Mouse (Mus musculus) kidney, embryonic 16.5 days (tissue): ENCODE results near the gene Gm45234. TPM values are rescaled to one million over a fixed set of nuclear protein-coding genes. Genes with fewer than 3 reads are reported as not detected.

Source experiments
- ATAC-seq: fragments of 200-750 bp; cut with Nextera tagmentation; 2 replicates; pipeline ENCODE4 v1.8.0; 2017; ENCODE audit warnings: moderate TSS enrichment; ENCODE audit not compliant: low FRiP score, low TSS enrichment
- H3K27ac ChIP-seq: fragments of 300-500 bp; sonication (generic); 2 replicates; pipeline ENCODE4 v1.5.1; 2014; ENCODE audit warnings: low read length
- H3K27me3 ChIP-seq: fragments of 300-500 bp; sonication (generic); 2 replicates; pipeline ENCODE4 v1.6.1; 2014; ENCODE audit warnings: low read length, control low read depth, mixed read lengths; ENCODE audit not compliant: insufficient read depth
- H3K36me3 ChIP-seq: fragments of 300-500 bp; sonication (generic); 2 replicates; pipeline ENCODE4 v1.6.1; 2014; ENCODE audit warnings: low read length, control low read depth, mixed read lengths; ENCODE audit not compliant: insufficient read depth
- H3K4me1 ChIP-seq: fragments of 300-500 bp; sonication (generic); 2 replicates; pipeline ENCODE4 v1.6.1; 2014; ENCODE audit warnings: low read length, control low read depth, mixed read lengths; ENCODE audit not compliant: insufficient read depth
- H3K4me2 ChIP-seq: fragments of 300-500 bp; sonication (generic); replicated peaks from 2 replicates; pipeline ENCODE4 v1.6.1; 2014; ENCODE audit warnings: low read depth, low read length
- H3K4me3 ChIP-seq: fragments of 300-500 bp; sonication (generic); 2 replicates; pipeline ENCODE4 v1.5.1; 2014; ENCODE audit warnings: mild to moderate bottlenecking, low read length
- H3K9ac ChIP-seq: fragments of 300-500 bp; sonication (generic); replicated peaks from 2 replicates; pipeline ENCODE4 v1.6.1; 2014; ENCODE audit warnings: low read length
- H3K9me3 ChIP-seq: fragments of 300-500 bp; sonication (generic); 2 replicates; pipeline ENCODE4 v1.6.1; 2016; ENCODE audit warnings: low read length, control low read depth
- WGBS: fragments of 180-500 bp; shearing (Covaris S2); extraction: QIAGEN DNeasy Blood & Tissue Kit; methylation state at CpG from one replicate; pipeline ENCODE4 v1.1.7; 2014; 5-methylcytosine and 5-hydroxymethylcytosine counted together
- polyA plus RNA-seq: library from polyadenylated mRNA; unstranded; fragments of >200 nt; fragmentation: Nextera tagmentation; extraction: Ambion mirVana; gene quantifications from 2 replicates; pipeline ENCODE4 v1.2.1, GENCODE M21; 2015

The Gm45234 gene
- polyA plus RNA-seq, 1 experiment from 2014 or later, result not detected

DNA sequence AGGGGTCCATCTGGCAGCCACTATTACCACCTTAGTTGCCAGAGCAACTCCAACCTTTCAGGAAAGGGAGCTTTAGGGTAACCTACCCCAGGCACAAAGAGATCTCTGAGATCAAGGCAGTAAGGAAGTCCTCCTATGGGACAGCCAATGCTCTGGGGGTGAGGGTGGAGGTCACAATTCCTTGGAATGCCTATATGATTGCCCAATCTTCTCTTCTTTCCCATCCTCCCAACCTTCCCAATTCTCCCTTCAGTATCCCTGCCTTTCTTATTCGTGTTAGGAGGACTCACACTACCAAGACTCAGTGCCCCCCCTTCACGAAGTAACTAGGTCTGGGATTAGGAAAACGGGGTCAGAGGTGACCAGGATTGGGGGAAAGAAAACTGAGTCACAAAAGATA is 515 bp downstream of the Gm45234 start:
- peak overlapping the region; percentile 98 for H3K27ac ChIP-seq
- no peak for ATAC-seq
- H3K4me3 ChIP-seq, result peak overlapping the region; percentile 77
- H3K4me2 ChIP-seq, result peak overlapping the region; percentile 68
- no peaks in the 10 kb centered on the region; the same call in 1 of the 2 replicates for H3K36me3 ChIP-seq
- no peaks in the 10 kb centered on the region for H3K27me3 ChIP-seq
- H3K9me3 ChIP-seq, result no peaks in the 10 kb centered on the region
- 1% methylated on average over 3 of the region's 3 CpGs for WGBS
- peaks cover 43% of the 10 kb centered on the region for H3K4me1 ChIP-seq
- H3K9ac ChIP-seq, result peak overlapping the region; percentile 97

DNA sequence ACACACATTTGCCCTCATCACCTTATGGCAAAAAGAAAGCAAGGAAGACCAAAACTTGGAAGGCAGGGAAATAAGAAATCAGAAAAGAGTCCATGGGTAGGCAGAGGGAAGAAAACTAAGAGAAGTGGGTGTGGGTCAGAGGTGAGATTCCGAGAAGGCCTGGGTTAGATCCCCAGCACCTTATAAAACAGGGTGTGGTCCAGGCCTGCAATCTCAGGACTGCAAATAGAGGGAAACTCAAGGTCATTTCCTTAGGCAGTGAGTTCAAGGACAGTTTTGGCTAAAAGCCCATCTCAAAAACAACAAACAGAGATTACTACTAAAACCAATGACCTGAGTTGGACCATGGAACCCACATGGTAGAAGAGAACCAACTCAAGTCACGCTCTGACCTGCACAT is 2.0 kb downstream of the Gm45234 start:
- no peak overlapping the region for H3K27ac ChIP-seq
- WGBS, result 87% methylated on average over 2 of the region's 2 CpGs
- H3K4me3 ChIP-seq, result no peak overlapping the region
- H3K4me1 ChIP-seq, result peaks cover 39% of the 10 kb centered on the region
- no peak overlapping the region for H3K9ac ChIP-seq
- H3K4me2 ChIP-seq, result no peak overlapping the region
- H3K36me3 ChIP-seq, result peaks cover 10% of the 10 kb centered on the region
- ATAC-seq, result no peak
- H3K27me3 ChIP-seq, result no peaks in the 10 kb centered on the region
- no peaks in the 10 kb centered on the region for H3K9me3 ChIP-seq

DNA sequence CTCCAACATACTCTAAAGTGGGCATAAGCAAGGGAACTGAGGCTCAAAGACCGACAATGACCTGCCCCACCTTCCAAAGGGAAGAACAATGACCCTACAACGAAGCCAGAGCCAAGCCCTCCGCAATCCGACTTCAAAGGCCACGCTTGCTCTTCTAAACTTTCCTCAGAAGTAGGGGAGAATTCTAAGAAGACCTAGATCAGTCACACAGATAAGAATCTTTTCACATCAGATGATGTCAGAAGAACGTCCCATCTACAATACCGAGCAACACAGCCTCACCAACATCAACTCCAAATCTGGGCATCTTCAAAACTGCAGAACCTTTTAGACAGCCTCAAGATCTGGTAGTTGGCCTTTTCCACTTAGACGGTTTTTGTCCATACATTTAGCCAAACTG is 5.4 kb downstream of the Gm45234 start:
- H3K36me3 ChIP-seq, result peaks cover 27% of the 10 kb centered on the region
- H3K4me2 ChIP-seq, result no peak overlapping the region
- H3K9me3 ChIP-seq, result no peaks in the 10 kb centered on the region
- H3K27me3 ChIP-seq, result no peaks in the 10 kb centered on the region
- H3K4me1 ChIP-seq, result peaks cover 35% of the 10 kb centered on the region
- ATAC-seq, result no peak
- WGBS, result 82% methylated on average over 8 of the region's 8 CpGs
- H3K27ac ChIP-seq, result no peak overlapping the region
- no peak overlapping the region for H3K4me3 ChIP-seq
- 0 out of 2 replicates have a peak overlapping the region, but pooled peaks have one; percentile 4 for H3K9ac ChIP-seq

DNA sequence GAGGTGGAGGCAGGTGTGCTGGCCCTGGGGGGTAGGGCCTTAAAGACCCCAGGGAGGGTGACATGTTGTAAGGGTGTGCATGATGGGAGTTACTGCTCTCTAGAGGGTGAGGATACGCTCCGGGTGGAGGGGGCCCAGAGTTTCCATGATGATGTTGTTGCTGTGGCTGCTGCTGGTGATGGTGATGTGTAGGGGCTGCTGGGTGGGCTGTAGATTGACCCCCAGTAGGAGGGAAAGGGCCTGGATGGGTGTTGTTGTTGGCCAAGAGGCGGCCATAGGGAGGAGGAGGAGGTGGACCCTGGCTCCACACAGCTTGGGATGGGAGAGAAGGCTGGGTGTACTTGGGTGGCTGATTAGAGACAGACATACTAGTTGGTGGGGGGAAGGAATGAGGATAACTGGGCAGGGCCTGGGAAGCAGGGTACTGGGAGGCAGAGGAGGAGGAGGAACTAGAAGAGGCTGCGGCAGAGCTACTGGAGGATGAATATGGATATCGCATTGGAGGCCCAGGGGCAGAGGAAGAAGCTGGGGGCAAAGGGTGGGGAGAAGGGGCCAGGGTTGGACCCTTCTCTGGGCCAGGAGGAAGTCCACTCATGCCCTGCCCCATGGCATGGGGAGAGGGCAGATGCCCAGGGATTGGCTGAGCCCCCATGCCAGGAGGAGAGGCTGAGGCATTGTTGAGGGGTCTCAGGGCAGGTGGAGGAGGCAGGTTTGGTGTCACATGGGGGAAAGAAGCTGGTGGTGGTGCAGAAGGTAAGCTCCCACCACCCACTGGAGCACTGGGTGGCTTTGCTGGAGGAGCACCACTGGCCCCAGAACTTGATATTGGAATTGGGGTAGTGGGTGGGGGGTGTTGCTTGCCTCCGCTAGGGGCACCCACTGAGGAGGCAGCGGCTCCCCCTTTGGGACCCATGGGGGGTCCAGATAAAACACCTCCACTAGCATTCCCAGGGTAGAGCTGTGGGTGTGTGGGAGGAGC is 8.9 kb downstream of the Gm45234 start:
- Histone ChIP-seq H3K4me1 (peaks cover 26% of the 10 kb centered on the region), H3K4me2 (peak overlapping the region; percentile 94), H3K36me3 (peaks cover 36% of the 10 kb centered on the region), H3K4me3 (peak overlapping the region; percentile 58; the same call in 1 of the 2 replicates), H3K27me3 (no peaks in the 10 kb centered on the region), H3K9me3 (no peaks in the 10 kb centered on the region), H3K9ac (peak overlapping the region; percentile 88), H3K27ac (no peak overlapping the region; the same call in 1 of the 2 replicates)
- no peak for ATAC-seq
- whole genome bisulfite sequencing, result 83% methylated on average over 7 of the region's 7 CpGs

DNA sequence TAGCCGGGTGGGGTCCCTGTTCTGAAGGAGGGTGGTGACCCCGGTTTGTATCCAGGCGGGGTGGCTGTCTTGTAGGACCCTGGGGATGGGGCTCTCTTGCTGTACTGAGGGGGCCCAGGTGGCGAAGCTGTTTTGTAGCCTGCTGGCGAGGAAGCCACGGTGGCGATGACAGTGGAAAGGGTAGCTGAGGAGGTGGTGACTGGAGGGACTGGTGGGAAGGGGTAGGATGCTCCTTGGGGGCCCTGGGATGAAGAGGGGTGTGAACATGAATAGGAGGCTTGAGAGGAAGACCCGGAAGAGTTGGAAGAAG is 9.6 kb downstream of the Gm45234 start:
- peaks cover 30% of the 10 kb centered on the region for H3K4me1 ChIP-seq
- 14% methylated on average over 8 of the region's 8 CpGs for WGBS
- peak overlapping the region; percentile 58 for H3K4me3 ChIP-seq
- H3K36me3 ChIP-seq, result peaks cover 36% of the 10 kb centered on the region
- no peaks in the 10 kb centered on the region for H3K9me3 ChIP-seq
- peak overlapping the region; percentile 96 for H3K27ac ChIP-seq
- peak overlapping the region; percentile 94 for H3K4me2 ChIP-seq
- peak overlapping the region; percentile 88 for H3K9ac ChIP-seq
- H3K27me3 ChIP-seq, result no peaks in the 10 kb centered on the region
- ATAC-seq, result peak; percentile 6

DNA sequence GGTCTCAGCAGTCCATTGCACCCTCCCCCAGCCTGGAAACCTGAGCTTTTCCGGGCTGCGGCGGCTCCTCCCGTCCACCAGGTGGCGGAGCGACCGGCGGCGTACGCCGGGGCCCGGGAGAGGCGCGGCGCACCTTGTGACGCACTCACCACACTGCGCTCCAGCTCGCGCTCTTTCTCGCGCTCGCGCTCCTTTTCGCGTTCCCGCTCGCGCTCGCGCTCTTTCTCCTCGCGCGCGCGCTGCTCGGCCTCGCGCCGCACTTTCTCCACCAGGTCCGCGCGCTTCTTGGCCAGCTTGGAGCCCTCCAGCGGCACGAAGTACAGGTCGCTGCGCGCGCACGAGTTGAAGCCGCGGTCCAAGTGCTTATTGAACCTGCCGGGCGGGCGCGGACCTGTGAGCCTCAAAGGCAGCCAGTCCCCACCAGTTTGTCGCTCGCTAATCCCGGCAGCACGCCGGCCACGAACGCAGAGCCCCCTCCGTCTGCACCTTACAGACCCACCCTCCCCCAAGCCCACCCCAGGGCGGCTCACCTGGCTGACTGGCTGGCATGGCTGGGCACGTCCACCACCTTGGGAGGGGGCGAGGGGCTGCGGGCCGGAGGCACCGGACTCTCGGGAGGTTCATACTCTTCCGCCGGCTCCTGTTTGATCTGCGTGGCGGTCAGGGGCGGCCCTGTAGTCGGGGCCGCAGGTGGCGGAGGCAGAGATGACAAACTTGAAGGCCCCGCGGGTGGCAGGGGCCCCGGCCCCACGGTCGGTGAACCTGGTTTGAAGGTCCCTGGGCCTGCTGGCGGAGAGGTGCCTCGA is 10.1 kb downstream of the Gm45234 start:
- Histone ChIP-seq H3K36me3 (peaks cover 36% of the 10 kb centered on the region), H3K4me2 (peak overlapping the region; percentile 94)

DNA sequence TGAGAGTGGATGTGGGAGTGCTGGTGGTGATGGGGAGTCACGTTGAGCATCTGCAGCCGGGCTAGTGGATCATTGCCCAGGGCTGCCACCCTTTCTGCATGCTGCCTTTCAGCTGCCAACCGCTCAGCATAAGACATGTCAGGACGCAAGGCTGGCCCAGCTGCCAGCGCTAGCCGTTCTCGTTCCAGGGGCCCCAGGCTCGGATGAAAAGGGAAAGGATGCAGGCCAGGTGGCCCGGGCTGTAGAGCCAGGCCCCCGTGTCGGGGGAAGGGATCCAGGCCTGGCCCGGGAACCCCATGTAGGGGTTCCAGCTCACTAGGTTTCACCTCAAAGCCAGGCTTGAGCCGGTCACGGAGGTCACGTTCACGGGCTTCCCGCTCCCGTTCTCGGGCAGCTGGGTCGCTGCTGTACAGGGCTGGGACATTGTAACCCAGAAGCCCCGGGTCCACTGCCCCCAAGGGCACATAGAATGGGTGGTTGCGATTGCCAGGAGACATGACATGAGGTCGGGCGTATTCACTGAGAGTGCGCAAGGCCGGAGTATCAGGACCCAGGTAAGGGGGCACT is 11.0 kb downstream of the Gm45234 start:
- ATAC-seq, result no peak
- Histone ChIP-seq H3K27ac (peak overlapping the region; percentile 82), H3K9ac (peak overlapping the region; percentile 67)

More for the DNA sequence above, 10.1 kb downstream of the Gm45234 start:
- Histone ChIP-seq H3K4me1 (peaks cover 30% of the 10 kb centered on the region), H3K9ac (peak overlapping the region; percentile 88), H3K27ac (peak overlapping the region; percentile 96), H3K9me3 (no peaks in the 10 kb centered on the region), H3K4me3 (peak overlapping the region; percentile 58), H3K27me3 (no peaks in the 10 kb centered on the region)
- ATAC-seq, result peak; percentile 84
- 2% methylated on average over 84 of the region's 85 CpGs for WGBS

DNA sequence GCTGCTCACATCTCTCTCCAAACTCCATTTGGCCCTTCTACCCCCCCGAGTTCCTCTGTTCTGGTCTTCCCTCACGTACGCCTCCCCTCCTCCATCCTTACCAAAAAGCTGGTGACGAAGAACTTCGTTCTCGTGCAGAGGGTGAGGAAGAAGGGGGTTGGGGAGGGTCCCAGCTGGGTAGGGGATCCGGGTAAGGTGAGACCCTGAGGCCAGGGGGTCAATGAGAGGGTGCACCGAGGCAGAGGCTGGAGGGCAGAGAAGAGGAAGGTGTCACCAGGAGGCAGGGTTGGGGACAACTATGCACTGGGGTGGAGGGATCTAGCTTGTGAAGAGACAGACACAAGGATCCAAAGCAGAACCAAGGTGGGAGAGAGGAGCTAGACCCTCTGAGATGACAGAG is 12.2 kb downstream of the Gm45234 start:
- Histone ChIP-seq H3K4me2 (no peak overlapping the region), H3K27ac (no peak overlapping the region), H3K4me3 (no peak overlapping the region), H3K36me3 (peaks cover 29% of the 10 kb centered on the region), H3K27me3 (no peaks in the 10 kb centered on the region), H3K9me3 (no peaks in the 10 kb centered on the region), H3K9ac (no peak overlapping the region), H3K4me1 (peaks cover 46% of the 10 kb centered on the region)
- ATAC-seq, result no peak
- 78% methylated on average over 8 of the region's 8 CpGs for whole genome bisulfite sequencing

More for the DNA sequence above, 11.0 kb downstream of the Gm45234 start:
- Histone ChIP-seq H3K4me1 (peaks cover 35% of the 10 kb centered on the region), H3K9me3 (no peaks in the 10 kb centered on the region), H3K27me3 (no peaks in the 10 kb centered on the region), H3K4me2 (peak overlapping the region; percentile 94), H3K4me3 (peak overlapping the region; percentile 58), H3K36me3 (peaks cover 36% of the 10 kb centered on the region)
- WGBS, result 49% methylated on average over 26 of the region's 26 CpGs

DNA sequence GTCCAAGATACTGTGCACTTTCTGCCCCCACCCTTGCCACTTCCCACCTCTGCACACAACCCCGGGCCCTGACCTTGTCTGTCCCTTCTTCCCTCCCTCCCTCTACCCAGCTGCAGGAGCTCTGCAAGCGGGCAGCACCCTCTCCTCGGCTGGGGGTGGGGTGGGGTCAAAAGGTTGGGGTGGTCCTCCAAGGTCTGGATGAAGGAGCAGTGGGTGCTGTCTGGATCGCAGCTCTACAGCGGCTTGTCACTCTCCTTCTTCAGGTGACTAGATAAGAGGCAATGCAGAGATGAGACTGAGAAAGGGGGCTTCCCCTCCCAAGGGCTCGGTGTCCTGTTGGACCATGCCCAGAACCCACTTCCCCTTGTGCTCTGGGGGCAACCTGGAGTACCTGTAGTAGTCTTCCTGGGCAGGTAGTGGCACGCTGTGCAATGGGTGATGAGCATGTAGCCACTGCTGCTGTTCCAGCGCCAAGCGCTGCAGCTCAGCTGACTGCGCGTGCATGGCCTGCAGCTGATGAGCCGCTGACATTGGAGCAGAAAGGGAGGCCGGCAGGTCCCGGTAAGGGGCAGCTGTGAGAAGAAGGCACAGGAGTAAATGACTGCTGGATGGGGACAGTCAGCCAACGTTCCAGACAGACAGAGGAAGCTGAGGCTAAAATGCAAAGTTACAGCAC is 12.8 kb downstream of the Gm45234 start:
- Histone ChIP-seq H3K4me2 (no peak overlapping the region), H3K9ac (no peak overlapping the region)

More for the DNA sequence above, 12.8 kb downstream of the Gm45234 start:
- Histone ChIP-seq H3K4me3 (no peak overlapping the region), H3K27ac (no peak overlapping the region), H3K36me3 (peaks cover 23% of the 10 kb centered on the region), H3K4me1 (peaks cover 53% of the 10 kb centered on the region), H3K27me3 (no peaks in the 10 kb centered on the region), H3K9me3 (no peaks in the 10 kb centered on the region)
- ATAC-seq, result no peak
- 88% methylated on average over 15 of the region's 15 CpGs for WGBS
